Mouse (Mus musculus): ENCODE measurements around the gene Duoxa2. TPM values are rescaled to one million over a fixed set of nuclear protein-coding genes. Genes with fewer than 3 reads are reported as not detected.
"Not testable (repeated sequence)": the region's sequence is repeated elsewhere in the genome, so short reads cannot be mapped to it uniquely, and the experiment has no call there.

The Duoxa2 gene
- polyA plus RNA-seq, 1 experiment from 2014 or later = 0.12 TPM

- ATAC-seq (ENCODE audit: low FRiP score, low read depth) = peak; percentile 51; the same call in 1 of the 2 replicates
- H3K27me3 ChIP-seq = peaks cover 22% of the 10 kb centered on the region
Measured at GRCm38 (mm10) chr2:122312722-122313417, 14.2 kb downstream of the Duoxa2 start.

DNA sequence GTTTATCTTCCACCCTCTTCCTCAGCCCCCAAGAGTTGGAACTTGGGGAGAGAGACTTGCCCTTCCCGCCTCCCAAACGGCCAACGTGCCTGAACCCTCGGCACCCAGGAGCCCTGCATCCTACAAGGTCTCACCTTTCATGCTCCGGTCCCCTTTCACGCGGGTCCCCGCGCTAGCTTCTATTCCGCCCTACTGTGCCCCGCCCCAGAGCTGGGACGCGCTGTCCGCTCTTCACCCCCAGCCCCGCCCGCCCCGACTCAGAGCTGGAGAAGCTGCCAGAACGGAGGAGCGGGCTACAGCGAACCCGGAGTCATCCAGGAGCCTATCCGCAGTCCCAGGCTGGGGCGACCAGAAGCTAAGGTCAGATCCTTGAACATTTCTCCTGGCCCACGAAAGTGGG is 14.8 kb downstream of the Duoxa2 start, which contains the start of gene Duoxa1:
Duoxa1 (minus strand) TSS at position 195 of the 400 bp plus-strand sequence.
- H3K4me1 ChIP-seq (replicated peaks) = peaks cover 11% of the 10 kb centered on the region; the same call in 1 of the 2 replicates
- no peak within 1 kb of the TSS for H3K9ac ChIP-seq
- peak within 1 kb of the TSS; percentile 17 for H3K4me3 ChIP-seq
- peak; percentile 48; the same call in 1 of the 2 replicates for ATAC-seq (ENCODE audit: low FRiP score, low read depth)
- peak within 1 kb of the TSS; percentile 44 for H3K4me2 ChIP-seq
- H3K27me3 ChIP-seq = peaks cover 22% of the 10 kb centered on the region
- no peak within 1 kb of the TSS for H3K27ac ChIP-seq (replicated peaks)
- WGBS = 3% methylated on average over 24 of the region's 24 CpGs
- H3K9me3 ChIP-seq = no peaks in the 10 kb centered on the region
- no peaks in the 10 kb centered on the region for H3K36me3 ChIP-seq

More at GRCm38 (mm10) chr2:122312722-122313417, 14.2 kb downstream of the Duoxa2 start:
- no peak overlapping the region for H3K9ac ChIP-seq
- peaks cover 11% of the 10 kb centered on the region; the same call in 1 of the 2 replicates for H3K4me1 ChIP-seq (replicated peaks)
- peak overlapping the region; percentile 17 for H3K4me3 ChIP-seq
- 5% methylated on average over 27 of the region's 27 CpGs for WGBS
- no peaks in the 10 kb centered on the region for H3K36me3 ChIP-seq
- no peaks in the 10 kb centered on the region for H3K9me3 ChIP-seq
- no peak overlapping the region for H3K27ac ChIP-seq (replicated peaks)
- H3K4me2 ChIP-seq = peak overlapping the region; percentile 44

DNA sequence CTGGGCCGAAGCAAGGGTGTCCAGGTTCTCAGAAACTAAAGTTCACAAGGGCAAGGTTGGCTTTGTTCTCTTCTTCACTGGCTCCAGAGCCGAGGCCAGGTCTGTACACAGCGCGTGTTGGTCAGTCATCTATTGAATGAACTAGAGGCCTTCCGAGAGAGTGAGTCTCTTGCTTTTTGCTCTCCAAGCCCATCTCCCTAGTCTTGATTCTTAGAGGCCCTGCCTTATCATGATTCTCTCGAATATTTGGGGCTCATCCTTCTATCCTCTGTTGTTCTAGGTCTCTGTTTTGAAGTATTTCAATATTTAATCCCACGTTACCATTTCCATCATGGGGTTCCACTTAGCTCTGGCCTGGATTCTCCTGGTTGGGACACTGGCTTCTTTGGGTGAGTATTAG is 16.7 kb downstream of the Duoxa2 start, which contains the start of gene Duox1:
Duox1 (plus strand) TSS at position 301 of the 400 bp plus-strand sequence.
- no peak within 1 kb of the TSS for H3K4me2 ChIP-seq
- no peak for ATAC-seq (ENCODE audit: low FRiP score, low read depth)
- 90% methylated on average over 7 of the region's 7 CpGs for WGBS

DNA sequence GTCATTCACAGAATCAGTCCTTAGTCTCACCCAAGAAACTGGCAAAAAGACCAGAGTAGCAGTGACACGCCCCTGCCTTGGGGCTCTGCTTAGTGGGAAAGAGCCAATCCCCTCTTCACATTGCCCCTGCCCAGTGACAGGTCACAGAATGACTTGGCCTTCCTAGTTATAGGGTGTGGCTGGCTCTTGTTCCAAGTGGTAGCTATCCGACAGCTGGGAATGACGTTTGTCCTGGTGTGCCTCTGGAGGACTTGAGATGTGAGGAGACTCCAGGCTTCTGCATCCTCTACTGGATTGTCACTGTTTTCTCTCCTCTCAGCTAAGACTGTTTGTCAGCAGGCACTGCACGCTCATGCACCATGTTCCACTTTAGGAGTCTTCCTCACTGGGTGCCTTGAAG is 18.7 kb downstream of the Duoxa2 start:
- Histone ChIP-seq H3K27me3 (peaks cover 19% of the 10 kb centered on the region), H3K9ac (no peak overlapping the region), H3K9me3 (no peaks in the 10 kb centered on the region), H3K4me3 (no peak overlapping the region), H3K4me1 (replicated peaks) (peaks cover 11% of the 10 kb centered on the region; the same call in 1 of the 2 replicates), H3K36me3 (no peaks in the 10 kb centered on the region), H3K4me2 (no peak overlapping the region), H3K27ac (replicated peaks) (no peak overlapping the region)
- ATAC-seq (ENCODE audit: low FRiP score, low read depth) = no peak
- 81% methylated on average over 4 of the region's 4 CpGs for WGBS

More for the DNA sequence above, 16.7 kb downstream of the Duoxa2 start, which contains the start of gene Duox1:
- H3K27me3 ChIP-seq = peaks cover 22% of the 10 kb centered on the region
- H3K36me3 ChIP-seq = no peaks in the 10 kb centered on the region
- peaks cover 11% of the 10 kb centered on the region; the same call in 1 of the 2 replicates for H3K4me1 ChIP-seq (replicated peaks)
- no peak within 1 kb of the TSS for H3K9ac ChIP-seq
- H3K9me3 ChIP-seq = no peaks in the 10 kb centered on the region
- no peak within 1 kb of the TSS for H3K4me3 ChIP-seq
- H3K27ac ChIP-seq (replicated peaks) = no peak within 1 kb of the TSS

GRCm38 (mm10) chr2:122323960-122324359 is 25.3 kb downstream of the Duoxa2 start:
- Histone ChIP-seq H3K4me1 (replicated peaks) (no peaks in the 10 kb centered on the region), H3K27ac (replicated peaks) (no peak overlapping the region), H3K27me3 (no peaks in the 10 kb centered on the region), H3K36me3 (no peaks in the 10 kb centered on the region), H3K4me3 (no peak overlapping the region), H3K4me2 (no peak overlapping the region), H3K9me3 (no peaks in the 10 kb centered on the region), H3K9ac (no peak overlapping the region)
- WGBS = 59% methylated on average over 3 of the region's 3 CpGs
- ATAC-seq (ENCODE audit: low FRiP score, low read depth) = no peak

- no peaks in the 10 kb centered on the region for H3K27me3 ChIP-seq
- H3K4me2 ChIP-seq = no peak overlapping the region
- no peak overlapping the region for H3K9ac ChIP-seq
- WGBS = 89% methylated on average over 3 of the region's 3 CpGs
- H3K27ac ChIP-seq (replicated peaks) = no peak overlapping the region
- no peak overlapping the region for H3K4me3 ChIP-seq
- ATAC-seq (ENCODE audit: low FRiP score, low read depth) = no peak
- H3K4me1 ChIP-seq (replicated peaks) = no peaks in the 10 kb centered on the region
- no peaks in the 10 kb centered on the region for H3K9me3 ChIP-seq
- no peaks in the 10 kb centered on the region for H3K36me3 ChIP-seq
Measured at GRCm38 (mm10) chr2:122324586-122324985, 25.9 kb downstream of the Duoxa2 start.

DNA sequence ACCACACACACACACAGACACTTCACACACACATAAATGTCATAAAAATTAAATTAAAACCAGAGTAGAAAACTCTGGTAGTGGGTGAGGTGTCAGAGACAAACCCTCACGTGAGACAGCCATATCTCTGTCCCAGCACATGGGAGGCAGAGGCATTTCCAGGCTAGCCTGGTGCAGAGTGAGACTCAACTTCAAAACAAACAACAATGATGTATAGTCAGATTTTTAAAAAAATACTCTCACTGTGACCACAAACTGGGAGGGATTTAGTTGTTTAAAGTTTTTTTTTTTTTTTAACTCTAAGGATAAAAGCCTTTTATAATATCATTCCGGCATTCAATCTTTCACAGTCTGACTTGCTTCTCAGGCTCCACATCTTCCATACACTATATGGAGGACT is 26.7 kb downstream of the Duoxa2 start:
- Histone ChIP-seq H3K4me1 (replicated peaks) (no peaks in the 10 kb centered on the region), H3K27me3 (no peaks in the 10 kb centered on the region), H3K4me2 (no peak overlapping the region), H3K9ac (no peak overlapping the region), H3K9me3 (no peaks in the 10 kb centered on the region), H3K27ac (replicated peaks) (no peak overlapping the region), H3K4me3 (no peak overlapping the region), H3K36me3 (no peaks in the 10 kb centered on the region)
- 76% methylated on average over 2 of the region's 2 CpGs for WGBS
- no peak for ATAC-seq (ENCODE audit: low FRiP score, low read depth)

DNA sequence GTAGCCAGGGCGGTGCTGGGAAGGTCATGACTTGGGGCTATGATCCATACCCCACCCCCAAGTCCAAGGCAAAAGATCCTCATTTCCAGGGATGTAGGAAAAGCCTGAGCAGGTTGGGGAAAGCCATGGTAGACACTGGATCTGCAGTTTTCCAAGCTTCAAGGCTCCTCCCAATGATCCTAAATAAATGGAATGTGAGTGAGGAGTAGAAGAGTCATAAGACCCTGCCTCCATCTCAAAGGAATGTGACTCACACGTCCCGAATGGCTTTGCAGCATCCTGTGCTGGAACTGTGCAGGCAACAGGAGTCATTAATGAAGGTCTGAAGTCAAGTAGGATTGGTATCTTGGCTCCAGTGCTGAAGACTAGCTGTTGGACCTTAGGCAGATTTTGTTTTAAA is 29.3 kb downstream of the Duoxa2 start:
- no peaks in the 10 kb centered on the region for H3K9me3 ChIP-seq
- no peak overlapping the region for H3K9ac ChIP-seq
- no peak overlapping the region for H3K4me3 ChIP-seq
- H3K4me2 ChIP-seq = no peak overlapping the region
- no peak overlapping the region for H3K27ac ChIP-seq (replicated peaks)
- H3K27me3 ChIP-seq = no peaks in the 10 kb centered on the region
- H3K36me3 ChIP-seq = no peaks in the 10 kb centered on the region
- no peak for ATAC-seq (ENCODE audit: low FRiP score, low read depth)
- WGBS = 75% methylated on average over 3 of the region's 3 CpGs
- H3K4me1 ChIP-seq (replicated peaks) = no peaks in the 10 kb centered on the region

DNA sequence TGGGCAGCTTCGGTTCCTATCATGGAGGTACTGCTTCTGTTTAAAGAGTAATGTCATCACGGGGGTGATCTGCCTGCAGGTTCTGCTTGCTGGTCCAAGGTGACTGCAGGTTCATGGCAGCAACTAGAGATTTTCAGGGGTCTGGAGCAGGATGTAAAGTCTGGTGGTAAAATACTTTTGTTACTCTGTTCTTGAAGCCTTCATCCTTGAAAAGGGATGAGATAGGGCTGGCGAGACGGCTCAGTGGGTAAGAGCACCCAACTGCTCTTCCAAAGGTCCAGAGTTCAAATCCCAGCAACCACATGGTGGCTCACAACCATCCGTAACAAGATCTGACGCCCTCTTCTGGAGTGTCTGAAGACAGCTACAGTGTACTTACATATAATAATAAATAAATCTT is 31.6 kb downstream of the Duoxa2 start:
- H3K36me3 ChIP-seq; H3K27me3 ChIP-seq; H3K9me3 ChIP-seq; H3K4me3 ChIP-seq; ATAC-seq (ENCODE audit: low FRiP score, low read depth); H3K4me1 ChIP-seq (replicated peaks); H3K4me2 ChIP-seq; H3K9ac ChIP-seq; H3K27ac ChIP-seq (replicated peaks): not testable (repeated sequence)
- 86% methylated on average over 6 of the region's 6 CpGs for WGBS

GRCm38 (mm10) chr2:122332222-122332621 is 33.5 kb downstream of the Duoxa2 start:
- Histone ChIP-seq H3K4me3 (no peak overlapping the region), H3K27ac (replicated peaks) (no peak overlapping the region), H3K27me3 (no peaks in the 10 kb centered on the region), H3K9me3 (no peaks in the 10 kb centered on the region), H3K4me1 (replicated peaks) (no peaks in the 10 kb centered on the region), H3K9ac (no peak overlapping the region), H3K36me3 (no peaks in the 10 kb centered on the region), H3K4me2 (no peak overlapping the region)
- no peak for ATAC-seq (ENCODE audit: low FRiP score, low read depth)
- WGBS = 87% methylated on average over 3 of the region's 3 CpGs

GRCm38 (mm10) chr2:122334170-122334569 is 35.5 kb downstream of the Duoxa2 start:
- WGBS = 58% methylated on average over 3 of the region's 3 CpGs
- Histone ChIP-seq H3K4me2 (no peak overlapping the region), H3K9ac (no peak overlapping the region), H3K36me3 (no peaks in the 10 kb centered on the region), H3K27ac (replicated peaks) (no peak overlapping the region), H3K4me1 (replicated peaks) (no peaks in the 10 kb centered on the region), H3K4me3 (no peak overlapping the region), H3K9me3 (no peaks in the 10 kb centered on the region), H3K27me3 (no peaks in the 10 kb centered on the region)
- no peak for ATAC-seq (ENCODE audit: low FRiP score, low read depth)

GRCm38 (mm10) chr2:122337291-122337690 is 38.6 kb downstream of the Duoxa2 start:
- peak overlapping the region; percentile 11; the same call in 1 of the 2 replicates for H3K4me3 ChIP-seq

More at GRCm38 (mm10) chr2:122337291-122337690, 38.6 kb downstream of the Duoxa2 start:
- H3K9me3 ChIP-seq = no peaks in the 10 kb centered on the region
- peak overlapping the region; percentile 36 for H3K4me2 ChIP-seq
- WGBS = 64% methylated on average over 21 of the region's 21 CpGs
- no peaks in the 10 kb centered on the region for H3K36me3 ChIP-seq
- no peaks in the 10 kb centered on the region for H3K27me3 ChIP-seq
- no peak overlapping the region for H3K27ac ChIP-seq (replicated peaks)
- H3K9ac ChIP-seq = no peak overlapping the region; the same call in 1 of the 2 replicates
- no peak for ATAC-seq (ENCODE audit: low FRiP score, low read depth)
- no peaks in the 10 kb centered on the region for H3K4me1 ChIP-seq (replicated peaks)
